Mouse (Mus musculus) CD4-positive naive resting alpha-beta T cell, adult 57 days (primary cell): ENCODE measurements around the gene Gan. TPM values are rescaled to one million over a fixed set of nuclear protein-coding genes. Genes with fewer than 3 reads are reported as not detected.

Experiments used
- total RNA-seq: library from RNA; stranded (reverse); gene quantifications from one replicate; pipeline ENCODE4 v1.2.4, GENCODE M21; 2023

Gan gene
- 13.5 TPM for total RNA-seq

GRCm38 (mm10) chr8:117158135-117158761, at the start of gene Gan:
TSS of gene Gan (plus strand) at chr8:117158135.

GRCm38 (mm10) chr8:117257029-117257820, 99.3 kb downstream of the Gan start, which contains the start of gene Cmip:
TSS of gene Cmip (plus strand) at chr8:117257064.

Other genes with a start within 250 kb of the Gan start
- gene Cmc2, start 236.7 kb upstream of the Gan start, total RNA-seq: 7.0 TPM
- 1.4 TPM for gene Cenpn, start 236.4 kb upstream of the Gan start, total RNA-seq
- 17.1 TPM for gene Atmin, start 214.7 kb upstream of the Gan start, total RNA-seq
- 0.38 TPM for gene 1700030J22Rik, start 179.2 kb upstream of the Gan start, total RNA-seq
- gene Gcsh, start 164.6 kb upstream of the Gan start, total RNA-seq: 9.5 TPM
- 0.21 TPM for gene Pkd1l2, start 75.7 kb upstream of the Gan start, total RNA-seq
- gene Bco1, start 62.3 kb upstream of the Gan start, total RNA-seq: not detected
- gene Cmip, start 98.9 kb downstream of the Gan start, total RNA-seq: 114 TPM